Mouse (Mus musculus): ENCODE measurements at regions not wholly inside any gene's neighbourhood (a gene's known extent, or its start where the extent isn't known, plus 50 kb on each side); places are given as distances from the start of the nearest gene placed in this dataset.
A peak's percentile ranks its signal among the peaks of the same experiment; 100 is the strongest.

DNA sequence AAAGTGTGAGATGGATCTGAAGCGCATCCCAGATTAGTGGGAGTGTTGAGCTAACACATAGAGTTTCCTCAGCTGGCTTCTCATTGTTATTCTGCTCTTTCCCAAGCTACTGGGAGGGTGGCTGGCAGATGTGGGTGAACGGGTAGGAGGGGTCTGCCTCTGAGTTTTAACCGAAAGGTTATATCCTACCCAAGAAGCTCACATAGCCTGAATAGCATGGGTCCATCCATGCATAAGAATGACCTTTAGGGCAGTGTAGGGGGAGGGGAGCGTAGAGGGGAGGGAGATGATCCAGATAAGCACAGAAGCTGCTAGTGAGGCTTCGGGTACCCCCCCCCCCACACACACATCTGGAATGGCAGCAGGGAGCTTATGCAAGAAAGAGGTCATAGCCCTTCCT is 113.2 kb upstream of the Sh3bp4 start:
- DNase-seq (ENCODE audit: low spot score in 2 of 2) = no peak

DNA sequence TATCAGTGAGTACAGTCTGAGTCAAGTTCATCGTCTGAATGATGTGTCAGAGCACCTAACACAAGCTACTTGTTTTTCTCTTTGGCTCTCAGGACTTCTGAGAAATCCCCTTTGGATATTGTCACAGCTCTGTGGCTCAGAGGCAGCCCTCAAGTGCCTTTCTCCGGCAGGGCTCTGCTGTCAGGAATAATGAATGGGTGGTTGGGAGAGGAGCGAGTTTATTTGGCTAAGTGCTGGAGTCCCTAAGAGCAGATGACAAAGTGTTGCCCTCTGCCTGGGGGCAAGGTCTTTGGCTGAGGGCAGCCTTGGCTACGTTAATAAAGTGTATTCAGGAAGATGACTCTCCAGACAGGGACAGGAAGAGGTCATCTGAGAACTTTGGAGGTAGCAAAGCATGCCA is 110.5 kb upstream of the Sh3bp4 start:
- DNase-seq (ENCODE audit: low spot score in 2 of 2) = peak in 1 of 2 experiments; percentile 7

DNA sequence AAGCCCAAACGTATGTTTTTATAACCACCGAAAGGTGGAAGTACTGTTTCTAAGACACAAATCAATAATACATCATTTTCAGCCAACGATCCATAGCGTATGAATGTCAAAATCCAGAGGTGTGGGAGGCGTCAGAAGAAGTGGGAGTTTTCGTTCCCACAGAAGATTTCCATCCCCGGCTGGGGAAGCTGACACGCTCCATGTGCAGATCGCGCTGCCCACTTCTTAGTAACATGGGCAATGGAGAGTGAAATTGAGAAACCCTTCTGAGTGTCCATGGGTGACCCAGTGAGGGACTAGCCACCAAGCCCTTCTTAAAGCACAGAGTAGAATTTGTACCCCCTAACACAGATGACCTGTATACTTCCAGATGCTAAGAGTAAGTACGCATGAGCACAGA is 110.1 kb upstream of the Sh3bp4 start:
- DNase-seq (ENCODE audit: low spot score in 2 of 2) = no peak

DNA sequence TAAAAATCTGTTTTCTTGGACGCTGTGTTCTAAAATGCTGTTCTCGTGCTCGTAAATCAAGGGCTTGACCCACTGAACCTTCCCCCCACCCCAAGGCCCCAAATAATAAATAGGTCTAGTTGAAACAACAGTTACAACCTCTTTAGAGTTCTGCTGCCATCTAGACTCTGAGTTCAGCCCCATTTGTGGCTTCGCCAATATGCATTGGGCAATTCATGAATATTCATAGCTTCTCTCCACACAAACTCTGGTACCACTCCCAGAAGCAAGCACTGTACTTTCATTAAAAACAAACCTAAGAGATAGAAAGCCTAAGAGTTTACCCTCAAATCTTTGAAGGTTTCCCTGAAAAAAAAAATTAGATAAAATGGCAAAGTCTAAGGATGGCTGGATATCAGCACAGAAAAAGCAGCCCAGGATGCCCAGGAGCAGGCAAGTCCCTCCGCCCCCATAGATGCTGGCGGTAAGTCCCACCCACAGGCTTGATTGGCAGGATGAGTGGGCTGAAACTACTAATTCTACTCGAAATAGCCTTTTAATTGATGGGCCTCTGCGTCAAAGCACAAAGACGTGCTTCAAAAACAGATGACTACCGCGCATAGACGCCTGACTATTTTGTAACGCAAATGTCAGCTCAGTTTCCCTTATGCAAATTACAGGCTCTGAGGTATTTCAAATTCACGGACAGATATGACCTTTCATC is 106.0 kb upstream of the Sh3bp4 start:
- DNase-seq (ENCODE audit: low spot score in 2 of 2) = no peak

DNA sequence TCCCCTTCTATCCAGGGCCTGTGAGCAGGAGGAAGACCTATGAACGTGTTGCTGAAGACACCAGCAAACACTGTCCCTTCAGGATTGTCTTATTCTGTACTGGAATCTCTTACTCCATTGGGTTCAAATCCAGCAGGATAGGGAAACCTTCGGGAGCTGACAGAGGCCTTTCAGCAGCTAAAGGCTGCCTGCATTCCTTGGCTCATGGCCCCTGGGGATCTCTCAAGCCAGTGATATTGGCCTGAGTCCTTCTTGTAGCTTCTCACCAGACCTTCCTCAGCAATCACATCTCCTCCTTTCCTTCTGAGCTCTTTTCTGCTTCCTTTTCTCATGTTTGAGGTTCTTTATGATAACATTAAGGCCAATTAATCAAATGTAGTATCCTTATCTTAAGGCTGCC is 103.8 kb upstream of the Sh3bp4 start:
- no peak for DNase-seq (ENCODE audit: low spot score in 2 of 2)

DNA sequence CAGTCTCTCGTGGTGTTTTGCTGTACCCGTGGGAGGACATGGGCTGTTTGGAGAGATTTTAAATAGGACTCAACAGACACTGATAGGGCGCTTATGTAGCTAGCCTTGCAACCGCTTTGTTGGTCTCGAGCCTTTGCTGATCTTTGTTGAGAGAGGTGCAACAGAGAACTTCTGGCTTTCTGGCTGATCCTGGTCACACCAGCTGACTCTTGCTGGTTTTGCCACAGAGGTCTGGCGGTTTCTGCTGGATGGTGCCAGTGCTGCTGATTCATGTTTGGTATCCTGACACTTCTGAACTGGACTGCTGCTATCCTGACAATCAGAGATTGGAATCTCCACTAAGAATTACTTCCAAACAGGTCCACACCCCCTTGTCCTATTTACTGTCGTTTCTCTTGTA is 102.1 kb upstream of the Sh3bp4 start:
- DNase-seq (ENCODE audit: low spot score in 2 of 2) = no peak

DNA sequence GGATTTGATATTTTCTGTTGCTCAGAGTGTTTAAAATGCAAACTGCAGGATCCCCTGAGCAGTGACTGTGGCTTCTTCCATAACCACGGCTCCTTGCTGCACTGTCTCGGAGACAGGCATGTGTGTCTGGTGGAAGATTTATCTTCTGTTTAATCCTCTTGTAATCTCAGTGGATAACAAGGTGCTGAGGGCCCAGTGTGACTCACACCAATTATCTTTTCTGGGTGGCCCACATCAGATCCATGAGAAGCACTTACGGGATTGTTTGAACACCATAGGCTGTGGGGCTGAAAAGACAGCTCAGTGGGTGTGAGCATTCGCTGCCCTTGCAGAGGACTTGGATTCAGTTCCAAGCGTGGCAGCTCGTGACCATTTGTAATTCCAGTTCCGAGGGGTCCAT is 101.2 kb upstream of the Sh3bp4 start:
- DNase-seq (ENCODE audit: low spot score in 2 of 2) = no peak

DNA sequence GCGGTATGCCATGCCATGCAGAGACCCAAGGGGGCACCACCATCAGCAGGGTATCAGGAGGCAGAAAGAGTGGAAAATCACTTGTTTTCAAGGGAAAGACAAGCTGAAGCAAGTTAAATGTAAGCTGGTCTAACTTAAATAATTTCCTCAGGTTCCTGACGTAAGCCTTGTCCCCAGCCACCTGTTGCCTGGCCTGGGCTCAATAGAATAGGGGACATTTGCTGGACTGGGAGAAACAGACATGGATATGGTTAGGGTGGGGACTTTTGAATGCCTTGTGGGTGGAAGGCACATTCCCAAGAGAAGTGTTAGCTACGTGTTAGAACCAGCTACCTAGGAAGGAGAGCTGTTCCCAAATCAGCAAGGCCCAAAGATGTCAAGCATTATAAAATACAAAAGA is 100.6 kb upstream of the Sh3bp4 start:
- DNase-seq (ENCODE audit: low spot score in 2 of 2) = no peak

DNA sequence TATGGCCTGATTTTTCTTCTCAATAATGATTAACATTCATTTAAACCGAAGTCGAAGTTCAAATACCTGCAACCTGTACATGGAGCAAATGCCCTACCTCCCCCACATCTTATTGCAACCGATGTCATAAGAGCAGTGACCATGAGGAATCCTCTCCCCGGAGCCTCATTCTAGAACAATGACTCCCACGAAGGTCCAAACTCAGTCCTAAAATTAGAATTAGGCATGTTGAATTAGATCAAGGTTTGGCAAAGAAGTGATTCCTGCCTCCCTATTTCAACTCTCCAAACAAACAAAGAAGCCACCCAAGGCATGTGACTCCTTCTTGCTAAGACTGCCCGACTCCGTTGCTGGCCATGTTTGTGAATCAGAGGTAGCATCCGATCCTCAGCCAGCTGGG is 94.1 kb upstream of the Sh3bp4 start:
- no peak for DNase-seq (ENCODE audit: low spot score in 2 of 2)

DNA sequence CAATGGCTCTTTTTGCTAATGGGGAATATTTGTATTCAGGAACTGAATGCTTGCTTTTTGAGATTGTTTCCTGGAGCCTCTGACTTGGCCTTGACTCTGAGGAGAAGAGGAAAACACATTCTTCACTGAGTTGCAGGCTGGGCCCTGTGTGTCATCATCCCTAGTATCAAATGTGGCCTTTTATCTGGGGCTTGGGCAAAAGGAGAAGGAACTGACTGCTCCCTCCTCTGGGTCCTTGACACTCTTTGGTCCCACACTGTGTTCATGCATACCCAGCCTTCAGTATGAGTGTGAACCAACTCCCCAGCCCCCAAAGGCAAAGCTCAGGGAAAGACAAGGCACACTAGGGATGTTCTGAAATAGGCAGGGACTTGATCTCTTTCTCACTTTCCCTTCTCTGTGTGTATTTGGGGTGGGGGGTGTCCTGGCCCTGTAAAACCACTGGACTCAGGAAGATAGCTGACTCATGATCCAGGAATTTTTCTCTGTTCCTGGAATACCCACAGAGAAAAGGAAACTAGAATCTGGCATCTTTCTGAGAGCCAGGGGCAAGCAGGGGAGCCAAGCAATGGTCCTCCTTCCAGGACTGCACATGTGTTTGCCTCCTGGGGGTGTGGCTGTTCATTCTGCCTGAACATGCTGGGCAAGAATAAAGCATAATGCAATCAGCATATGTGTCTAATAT is 82.1 kb upstream of the Sh3bp4 start:
- DNase-seq (ENCODE audit: low spot score in 2 of 2) = no peak

DNA sequence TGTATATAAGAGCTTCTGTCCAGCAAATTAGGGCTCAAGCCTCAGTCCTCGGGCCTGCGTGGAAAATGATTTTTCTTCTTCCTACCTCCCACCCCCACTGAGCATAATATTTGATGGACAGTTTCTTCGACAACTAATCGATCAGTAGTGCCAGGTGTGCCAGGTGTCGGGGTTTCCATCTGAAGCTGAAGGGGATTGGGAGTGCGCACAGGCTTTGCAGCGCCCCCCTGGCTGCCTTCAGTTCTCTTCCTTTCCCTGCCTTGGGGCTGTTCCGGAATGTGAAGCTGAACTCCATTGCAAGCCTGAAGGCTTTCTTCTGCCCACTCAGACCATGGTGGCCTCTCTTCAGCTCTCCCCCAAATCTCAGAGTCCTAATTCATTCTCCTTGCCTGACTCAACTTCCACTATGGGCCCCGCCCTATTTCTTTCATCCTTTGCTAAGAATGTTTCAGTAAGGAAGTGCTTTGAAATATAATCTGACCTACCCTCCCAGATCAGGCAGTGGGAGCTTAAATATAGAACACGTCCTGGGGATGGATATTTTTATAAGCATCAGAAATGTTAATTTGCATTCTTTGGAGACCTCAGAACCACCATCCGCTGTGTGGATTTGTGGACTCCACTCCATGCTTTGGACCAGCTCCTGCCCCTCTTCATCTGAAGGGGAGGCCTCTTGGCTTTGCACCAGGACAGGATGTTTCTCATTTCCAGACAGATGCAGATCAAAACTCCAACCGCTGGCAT is 75.5 kb upstream of the Sh3bp4 start:
- no peak for DNase-seq (ENCODE audit: low spot score in 2 of 2)

DNA sequence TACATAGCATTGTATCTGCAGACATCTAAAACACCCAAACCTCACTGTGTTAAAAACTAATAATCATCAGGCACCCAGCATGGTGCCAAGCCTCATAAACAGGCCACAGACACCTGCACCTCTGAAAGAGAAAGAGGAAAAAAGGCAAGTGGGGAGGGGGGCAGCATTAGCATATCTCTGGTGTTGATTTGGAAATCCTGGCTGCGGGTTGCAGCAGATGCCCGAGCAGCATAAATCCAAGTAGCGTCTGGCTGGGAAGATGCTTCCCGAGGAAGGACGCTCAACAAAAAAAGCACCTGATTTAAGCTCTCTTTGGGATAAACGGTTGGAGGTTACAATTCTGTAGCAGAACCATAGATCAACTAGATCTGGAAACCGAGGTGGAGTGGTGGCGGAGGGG is 74.3 kb upstream of the Sh3bp4 start:
- no peak for DNase-seq (ENCODE audit: low spot score in 2 of 2)

DNA sequence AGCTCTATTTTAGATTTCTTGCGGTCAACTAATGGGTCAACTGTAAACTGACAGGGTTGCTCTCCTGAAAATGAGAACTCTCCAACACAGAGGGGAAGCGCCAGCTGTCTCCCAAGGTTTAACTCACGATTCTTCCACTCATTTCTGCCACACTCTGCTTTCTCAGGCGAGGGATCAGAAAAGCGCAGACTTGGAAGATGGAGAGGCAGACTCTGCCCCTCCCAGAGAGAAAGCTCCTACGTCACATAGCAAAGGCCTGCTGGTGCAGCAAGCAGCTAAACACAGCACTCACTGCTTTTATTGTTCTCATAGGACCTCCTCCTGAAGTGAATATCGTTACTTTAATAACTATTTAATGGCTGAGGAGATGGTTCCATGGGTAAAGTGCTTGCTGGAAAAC is 73.6 kb upstream of the Sh3bp4 start:
- DNase-seq (ENCODE audit: low spot score in 2 of 2) = no peak

DNA sequence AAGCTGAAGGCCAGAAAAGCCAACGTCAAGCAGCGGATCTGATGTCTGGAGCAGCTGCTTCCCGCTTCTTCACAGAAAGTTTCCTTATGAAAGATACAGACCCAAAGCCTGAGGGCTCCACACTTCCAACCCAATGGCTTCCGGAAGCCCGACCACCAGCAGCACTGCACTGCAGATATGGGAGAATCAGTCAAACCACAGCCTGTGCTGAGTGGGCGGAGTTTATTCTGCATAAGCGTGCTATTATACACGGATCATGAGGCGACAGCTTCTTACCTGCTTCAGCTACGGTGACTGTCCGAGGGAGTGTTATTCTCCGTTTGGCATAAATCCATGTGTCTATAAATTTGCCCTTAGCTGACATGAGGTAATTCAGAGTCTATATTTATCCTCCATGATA is 72.4 kb upstream of the Sh3bp4 start:
- no peak for DNase-seq (ENCODE audit: low spot score in 2 of 2)

DNA sequence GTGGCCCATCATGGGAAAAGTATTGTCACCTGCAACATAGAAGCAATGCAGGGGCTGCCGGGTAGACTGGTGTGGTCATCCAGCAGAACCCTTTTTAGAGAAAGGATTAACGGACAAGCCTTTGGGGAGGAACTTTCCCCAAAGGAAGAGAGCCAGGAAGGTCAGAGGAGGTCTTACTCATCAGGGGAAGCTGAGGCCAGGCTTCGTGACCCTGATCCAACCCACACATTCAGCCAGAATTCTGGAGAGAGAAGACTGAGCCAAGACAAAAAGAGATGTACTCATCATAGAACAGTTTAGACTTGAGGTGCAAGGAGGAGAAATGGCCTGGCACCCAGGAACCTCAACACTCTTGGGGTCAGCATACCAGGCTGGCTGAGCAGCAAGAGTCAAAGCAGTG is 67.9 kb upstream of the Sh3bp4 start:
- DNase-seq (ENCODE audit: low spot score in 2 of 2) = no peak

DNA sequence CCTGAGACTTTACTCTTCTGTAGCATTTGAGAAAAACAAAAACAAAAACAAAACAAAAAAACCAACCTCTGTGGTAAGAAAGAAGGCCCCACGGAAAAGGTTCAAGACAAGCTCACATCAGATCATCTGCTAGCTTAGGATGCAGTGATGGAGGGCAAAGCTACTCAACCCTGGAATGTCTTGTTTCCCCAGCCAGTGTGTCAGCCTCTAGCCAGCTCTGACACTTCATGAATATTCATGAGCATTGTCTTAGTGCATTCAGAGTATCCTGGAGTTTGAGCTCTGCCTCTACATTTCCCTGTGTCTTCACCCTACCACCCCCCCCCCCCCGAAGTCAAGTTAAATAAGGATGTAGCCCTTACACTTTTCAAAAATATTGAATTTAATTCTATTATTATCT is 66.5 kb upstream of the Sh3bp4 start:
- DNase-seq (ENCODE audit: low spot score in 2 of 2) = no peak

DNA sequence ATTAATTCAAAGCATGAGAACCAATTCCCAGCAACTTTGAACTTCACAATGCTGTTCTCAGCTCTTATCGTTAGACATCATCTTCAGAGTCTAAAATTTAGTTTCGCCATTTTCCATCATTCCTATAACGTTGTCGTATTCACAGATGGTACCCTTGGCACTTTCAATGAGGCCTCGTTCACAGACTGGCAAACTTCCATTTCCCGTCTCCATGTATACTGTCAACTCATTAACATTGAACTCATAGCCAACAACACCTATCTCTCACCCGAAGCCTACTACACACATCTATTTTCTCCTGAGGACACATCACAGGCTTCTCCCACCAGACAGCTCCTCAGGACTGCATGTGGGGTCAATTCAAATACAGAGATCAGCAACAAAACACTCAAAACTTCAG is 62.7 kb upstream of the Sh3bp4 start:
- no peak for DNase-seq (ENCODE audit: low spot score in 2 of 2)

DNA sequence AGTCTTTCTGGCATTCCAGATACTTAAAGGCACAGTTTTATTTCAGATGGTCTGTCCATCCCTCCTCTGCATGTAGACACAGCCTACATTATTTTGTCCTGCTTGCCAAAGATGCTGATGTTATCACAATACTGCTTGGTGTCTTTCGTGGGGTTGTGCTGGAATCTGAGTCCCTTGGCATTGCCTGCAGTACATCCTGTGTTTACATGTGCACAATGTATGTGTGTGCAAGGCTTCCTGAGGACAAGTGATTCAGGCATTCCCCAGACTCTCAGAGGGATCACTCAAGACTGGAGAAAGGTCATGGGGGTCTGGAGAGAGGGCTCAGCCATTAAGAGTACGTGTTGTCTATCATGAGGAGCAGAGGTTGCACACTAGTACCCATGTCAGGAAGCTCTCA is 60.0 kb upstream of the Sh3bp4 start:
- DNase-seq (ENCODE audit: low spot score in 2 of 2) = no peak

DNA sequence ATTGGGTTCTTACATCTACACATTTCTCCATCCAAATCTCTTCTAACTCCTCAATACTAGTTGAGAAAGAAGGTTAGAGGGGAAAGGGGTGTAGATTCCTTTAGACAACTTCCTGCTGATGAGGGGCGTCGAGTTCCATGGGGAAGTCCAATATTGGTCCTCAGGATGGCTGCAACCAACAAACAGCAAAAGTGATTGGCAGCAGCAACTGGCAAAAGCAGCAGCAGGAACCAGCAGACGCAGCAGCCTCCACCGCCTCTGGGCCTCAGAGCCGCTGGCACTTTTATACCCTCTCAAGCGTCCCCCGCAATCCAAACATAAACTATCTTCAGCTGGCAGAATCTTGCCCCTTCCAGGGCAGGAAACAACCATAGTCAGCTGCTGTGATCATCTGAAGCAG is 58.8 kb upstream of the Sh3bp4 start:
- no peak for DNase-seq (ENCODE audit: low spot score in 2 of 2)

DNA sequence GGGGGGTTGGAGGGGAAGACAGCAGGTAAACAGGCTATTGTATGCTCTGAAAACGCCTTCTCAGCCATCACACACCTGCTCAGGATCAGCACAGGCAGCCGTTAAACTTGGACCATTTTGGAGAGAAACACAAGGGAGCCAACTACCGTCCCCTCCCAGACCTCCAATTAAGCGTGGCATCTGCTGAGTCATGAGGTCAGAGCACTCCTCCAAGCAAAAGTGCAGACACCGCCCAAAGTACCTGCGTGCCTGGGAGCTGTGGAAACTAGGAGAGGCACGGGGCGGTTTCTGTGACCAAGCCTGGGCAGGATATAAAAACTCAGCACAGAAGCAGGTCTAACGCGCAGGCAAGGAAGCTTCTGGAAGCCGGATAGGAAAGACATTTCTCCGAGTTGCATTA is 54.8 kb upstream of the Sh3bp4 start:
- no peak for DNase-seq (ENCODE audit: low spot score in 2 of 2)

DNA sequence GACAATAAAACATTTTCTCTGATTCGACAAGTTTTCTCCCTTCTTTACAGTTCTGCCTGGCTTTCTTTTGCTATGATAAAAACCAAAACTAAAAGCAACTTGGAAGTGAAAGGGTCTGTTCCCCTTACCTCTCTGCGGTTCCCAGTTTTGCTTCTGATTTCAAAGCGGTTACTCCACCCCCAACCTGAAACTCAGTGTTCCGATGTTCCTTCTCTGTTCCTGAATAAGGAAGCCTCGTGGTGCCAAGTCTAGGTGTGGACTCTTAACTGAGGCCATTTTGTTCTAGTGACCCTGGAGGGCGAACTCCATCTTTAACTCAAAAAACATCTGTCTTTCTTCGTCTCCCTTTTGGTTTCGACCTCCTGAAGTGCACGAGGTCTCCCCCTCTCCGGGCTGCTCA is 54.4 kb upstream of the Sh3bp4 start:
- no peak for DNase-seq (ENCODE audit: low spot score in 2 of 2)

DNA sequence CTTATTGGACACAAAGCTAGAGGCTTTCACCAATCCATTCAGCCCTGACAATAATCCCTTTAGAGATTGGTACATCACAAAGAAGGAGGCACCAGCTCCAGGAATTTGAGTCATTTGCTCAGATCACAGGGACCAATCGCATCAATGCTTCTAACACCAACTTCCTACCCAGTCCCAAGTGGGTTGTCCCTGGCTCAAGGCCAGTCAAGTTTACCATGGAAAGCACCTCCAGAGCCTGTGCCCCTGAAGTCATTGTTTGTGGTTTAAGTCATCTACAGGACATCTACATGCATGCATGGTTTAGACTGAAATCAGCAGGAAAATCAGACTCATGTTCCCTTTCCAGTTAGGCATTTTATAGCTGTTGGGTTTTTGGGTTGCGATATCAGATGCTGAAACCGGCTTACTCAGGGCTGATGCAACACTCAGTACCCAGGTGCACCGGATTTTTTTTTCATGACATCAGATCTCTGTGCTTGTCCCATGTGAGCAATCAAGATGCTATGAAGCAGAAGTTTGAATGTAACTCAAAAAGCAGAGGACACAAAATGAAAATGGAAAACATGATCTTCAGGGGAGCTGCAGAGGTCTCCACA is 50.3 kb upstream of the Sh3bp4 start:
- DNase-seq (ENCODE audit: low spot score in 2 of 2) = no peak

Measured in adrenal gland, postnatal 4 days (tissue).